Mouse (Mus musculus) neural tube, embryonic 12.5 days (tissue): Measurements from ENCODE around the gene Pkd2l1. TPM values are rescaled to one million over a fixed set of nuclear protein-coding genes. Genes with fewer than 3 reads are reported as not detected.

Experiments used
- polyA plus RNA-seq: library from polyadenylated mRNA; unstranded; fragments of >200 nt; fragmentation: Nextera tagmentation; extraction: Ambion mirVana; gene quantifications from 2 replicates; pipeline ENCODE4 v1.2.1, GENCODE M21; 2016

Gene Pkd2l1
- polyA plus RNA-seq, 1 experiment from 2014 or later = 1.8 TPM

Other genes starting within 250 kb of the Pkd2l1 start
- gene Cpn1, start 205.9 kb downstream of the Pkd2l1 start, polyA plus RNA-seq = 0.30 and 0.47 TPM in 2 replicates
- not detected in 2 replicates for gene Cyp2c23, start 163.2 kb downstream of the Pkd2l1 start, polyA plus RNA-seq
- gene Erlin1, start 122.7 kb downstream of the Pkd2l1 start, polyA plus RNA-seq = 18.4 and 20.6 TPM in 2 replicates
- gene Chuk, start 85.0 kb downstream of the Pkd2l1 start, polyA plus RNA-seq = 60.8 and 69.1 TPM in 2 replicates
- gene Cwf19l1, start 56.6 kb downstream of the Pkd2l1 start, polyA plus RNA-seq = 33.8 and 35.8 TPM in 2 replicates
- gene Bloc1s2, start 46.0 kb downstream of the Pkd2l1 start, polyA plus RNA-seq = 136 and 138 TPM in 2 replicates
- gene Scd3, start 10.8 kb upstream of the Pkd2l1 start, polyA plus RNA-seq = 1.3 and 1.6 TPM in 2 replicates
- 353 and 371 TPM in 2 replicates for gene Scd2, start 101.2 kb upstream of the Pkd2l1 start, polyA plus RNA-seq
- 0.05 and 0.08 TPM in 2 replicates for gene Scd4, start 140.7 kb upstream of the Pkd2l1 start, polyA plus RNA-seq
- gene Scd1, start 215.4 kb upstream of the Pkd2l1 start, polyA plus RNA-seq = 8.0 and 8.8 TPM in 2 replicates